Mouse (Mus musculus) CH12.LX (cell line): ENCODE measurements at regions not wholly inside any gene's neighbourhood (a gene's known extent, or its start where the extent isn't known, plus 50 kb on each side); places are given as distances from the start of the nearest gene placed in this dataset.

Experiments used
- JUND ChIP-seq: conservative IDR thresholded peaks from 2 replicates; pipeline ENCODE4 v1.6.1; 2011; ENCODE audit warnings: low read depth, low read length, improper control_type of control experiment
- SIN3A ChIP-seq: IDR thresholded peaks from 2 replicates; pipeline ENCODE4 v1.6.1; 2012; ENCODE audit warnings: low read length, improper control_type of control experiment, inconsistent platforms
- TCF12 ChIP-seq: IDR thresholded peaks from 2 replicates; pipeline ENCODE4 v1.6.1; 2014; ENCODE audit warnings: low read depth, mild to moderate bottlenecking, inconsistent platforms, low read length, improper control_type of control experiment
- USF1 ChIP-seq: IDR thresholded peaks from 2 replicates; pipeline ENCODE4 v1.6.1; 2014; ENCODE audit warnings: low read depth, mild to moderate bottlenecking, inconsistent platforms, low read length, improper control_type of control experiment

DNA sequence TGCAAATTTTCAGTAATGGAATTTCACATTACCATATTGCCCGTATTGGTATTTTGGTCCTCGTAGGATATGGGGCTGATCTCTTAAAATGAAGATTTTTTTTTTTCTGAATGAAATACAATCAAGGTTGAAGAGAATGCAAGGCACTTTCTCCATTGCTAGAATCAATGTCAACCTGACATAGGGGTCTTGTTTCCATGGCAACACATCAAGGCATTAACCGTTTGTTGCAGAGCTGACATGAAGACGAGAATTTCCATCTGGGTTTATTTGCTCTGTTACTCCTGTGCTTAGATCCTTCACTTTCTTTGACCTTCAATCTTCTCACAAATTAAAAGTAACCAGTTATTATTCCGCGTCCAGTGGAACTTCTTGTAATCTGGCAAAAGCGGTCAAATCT is 184.2 kb downstream of the Csl start:
- TF ChIP-seq TCF12 = no peak
- no peak for TF ChIP-seq SIN3A
- TF ChIP-seq JUND = no peak
- TF ChIP-seq USF1 = no peak
